Mouse (Mus musculus): ENCODE results near the gene Mrps5.

The Mrps5 gene

GRCm38 (mm10) chr2:127619311-127619710, 32.3 kb downstream of the Mrps5 start:
- no peak for DNase-seq (ENCODE audit: low read depth, low spot score)

GRCm38 (mm10) chr2:127622065-127622464, 35.0 kb downstream of the Mrps5 start:
- DNase-seq (ENCODE audit: low read depth, low spot score), result no peak

DNA sequence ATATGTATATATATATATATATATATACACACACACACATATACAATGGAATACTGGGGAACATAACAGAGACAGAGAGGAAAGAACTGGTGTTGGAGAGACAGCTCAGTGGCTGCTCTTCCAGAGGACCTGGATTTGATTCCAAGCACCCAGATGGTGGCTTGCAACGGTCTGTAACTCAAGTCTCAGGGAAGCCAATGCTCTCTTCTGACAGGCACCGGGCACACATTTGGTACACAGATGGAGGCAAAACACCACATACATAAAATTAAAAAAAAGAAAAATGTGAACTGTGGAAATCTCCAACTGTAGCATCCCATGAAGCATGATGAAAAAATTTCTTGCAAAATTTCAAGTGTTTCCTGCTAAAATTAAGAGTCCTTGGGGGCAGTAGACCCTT, 37.8 kb downstream of the Mrps5 start:
- DNase-seq (ENCODE audit: low read depth, low spot score), result no peak

DNA sequence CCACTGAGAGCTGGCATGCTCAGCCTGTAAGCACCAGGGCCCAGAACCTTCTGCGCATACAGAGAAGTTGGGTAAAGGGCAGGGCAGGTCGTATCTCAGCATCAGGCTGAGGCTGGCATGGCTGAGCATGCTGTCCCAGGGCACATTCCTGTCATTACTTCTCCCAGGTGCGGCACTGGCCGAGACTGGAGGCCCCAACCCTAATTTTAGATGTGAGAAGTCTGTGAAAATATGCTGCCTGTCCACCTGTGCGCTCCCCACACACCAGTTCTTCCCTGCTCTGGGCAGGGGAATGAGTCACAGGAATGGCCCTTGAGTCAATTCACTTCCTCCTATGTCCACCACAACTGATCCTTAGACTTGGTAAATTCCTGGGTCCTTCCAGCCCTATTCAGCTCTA, 38.6 kb downstream of the Mrps5 start:
- no peak for DNase-seq (ENCODE audit: low read depth, low spot score)

- DNase-seq (ENCODE audit: low read depth, low spot score), result peak; percentile 87
These were observed 40.3 kb downstream of the Mrps5 start for GRCm38 (mm10) chr2:127627354-127627753.

- peak; percentile 17 for DNase-seq (ENCODE audit: low read depth, low spot score)
These were observed 41.1 kb downstream of the Mrps5 start for GRCm38 (mm10) chr2:127627990-127628570.

GRCm38 (mm10) chr2:127632601-127633000, 45.6 kb downstream of the Mrps5 start:
- no peak for DNase-seq (ENCODE audit: low read depth, low spot score)

DNA sequence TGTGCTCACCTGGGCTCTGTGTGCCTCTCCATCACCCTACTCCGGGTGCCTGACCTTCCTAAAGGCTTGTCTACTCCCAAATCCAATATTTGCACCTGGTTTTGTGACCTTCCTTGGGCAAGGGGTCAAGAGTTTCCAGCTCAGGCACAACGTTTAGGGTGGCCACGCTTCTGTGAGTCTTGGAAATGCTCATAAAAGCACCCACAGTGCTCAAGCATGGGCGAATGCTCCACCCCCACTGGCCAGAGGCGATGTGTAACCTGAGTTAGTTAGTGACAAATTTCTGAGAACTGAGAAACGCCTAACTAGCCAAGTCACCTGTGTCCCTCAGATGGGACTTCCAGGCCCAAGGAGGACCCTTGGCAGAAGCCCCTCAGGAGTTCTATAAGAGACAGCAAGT, 48.6 kb downstream of the Mrps5 start:
- DNase-seq (ENCODE audit: low read depth, low spot score), result no peak

DNA sequence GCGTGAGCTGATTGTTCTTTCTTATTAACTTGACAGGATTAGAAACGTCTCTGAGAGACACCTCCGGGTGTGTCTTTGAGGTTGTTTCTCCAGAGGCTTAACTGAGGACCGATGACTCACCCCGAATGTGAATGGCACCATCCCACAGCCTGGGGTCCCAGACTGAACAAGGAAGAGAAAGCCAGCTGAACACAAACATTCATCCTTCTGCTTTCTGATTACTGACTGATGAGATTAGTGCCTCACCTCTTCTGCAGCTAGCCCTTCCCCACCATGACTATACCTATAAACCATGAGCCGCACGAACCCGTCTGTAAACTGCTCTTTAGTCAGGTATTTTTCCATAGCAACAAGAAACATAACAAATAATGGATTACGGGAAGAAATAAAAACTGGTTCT, 52.0 kb downstream of the Mrps5 start:
- no peak for DNase-seq (ENCODE audit: low read depth, low spot score)

GRCm38 (mm10) chr2:127643728-127644704, 57.0 kb downstream of the Mrps5 start:
- DNase-seq (ENCODE audit: low read depth, low spot score), result no peak

DNA sequence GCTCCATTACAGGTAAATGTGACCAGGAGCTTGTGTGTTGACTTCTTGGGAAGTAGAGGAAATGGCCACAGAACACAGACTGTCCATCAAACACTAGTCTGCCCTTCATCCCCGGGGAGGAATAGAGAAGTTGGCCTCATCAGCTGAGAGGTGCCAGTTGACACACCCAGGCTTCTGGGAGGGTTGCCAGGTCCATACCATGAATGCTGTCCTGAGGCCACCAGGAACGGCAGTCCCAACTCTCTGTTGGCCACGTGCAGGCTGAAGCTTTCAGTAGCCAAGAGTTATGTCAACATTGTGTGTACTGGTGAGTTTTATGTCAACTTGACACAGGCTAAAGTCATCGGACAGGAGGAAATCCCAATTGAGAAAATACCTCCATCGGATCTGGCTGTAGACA, 59.9 kb downstream of the Mrps5 start:
- DNase-seq (ENCODE audit: low read depth, low spot score), result no peak

- DNase-seq (ENCODE audit: low read depth, low spot score), result no peak
These were observed 61.1 kb downstream of the Mrps5 start for GRCm38 (mm10) chr2:127648145-127648544.

GRCm38 (mm10) chr2:127649921-127650320, 62.9 kb downstream of the Mrps5 start:
- no peak for DNase-seq (ENCODE audit: low read depth, low spot score)

DNA sequence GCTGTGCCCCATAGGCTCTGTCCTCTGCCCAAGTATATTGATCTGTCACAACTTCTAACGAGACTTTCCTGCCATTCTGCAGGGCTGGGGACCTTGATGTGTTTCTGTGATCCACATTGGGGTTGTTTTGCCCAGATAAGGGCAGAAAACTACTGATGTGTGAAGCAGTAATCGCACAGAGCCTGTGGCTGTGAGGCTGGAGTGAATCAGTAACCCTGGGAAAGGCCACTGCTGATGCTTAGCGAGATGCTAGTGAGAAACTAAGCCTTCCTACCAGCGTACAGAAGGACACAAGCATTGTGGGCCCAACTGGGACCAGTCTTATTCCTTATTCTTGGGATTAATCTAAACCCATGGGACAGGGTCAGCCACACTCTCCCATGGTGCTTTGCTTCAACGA, 64.6 kb downstream of the Mrps5 start:
- DNase-seq (ENCODE audit: low read depth, low spot score), result no peak

GRCm38 (mm10) chr2:127652335-127652734, 65.3 kb downstream of the Mrps5 start:
- DNase-seq (ENCODE audit: low read depth, low spot score), result no peak

GRCm38 (mm10) chr2:127652805-127653204, 65.8 kb downstream of the Mrps5 start:
- no peak for DNase-seq (ENCODE audit: low read depth, low spot score)

- no peak for DNase-seq (ENCODE audit: low read depth, low spot score)
These were observed 67.8 kb downstream of the Mrps5 start for GRCm38 (mm10) chr2:127654786-127655185.

- DNase-seq (ENCODE audit: low read depth, low spot score), result no peak
These were observed 68.4 kb downstream of the Mrps5 start for GRCm38 (mm10) chr2:127655419-127655818.

- peak; percentile 15 for DNase-seq (ENCODE audit: low read depth, low spot score)
These were observed 69.2 kb downstream of the Mrps5 start, which contains the start of gene Mal for GRCm38 (mm10) chr2:127656086-127656720. Gene Mal (minus strand): TSS chr2:127656695.

Data from telencephalon, adult 2 months (tissue).